ENCODE assay signal across 26 mouse cellular contexts in the genomic region with DNA sequence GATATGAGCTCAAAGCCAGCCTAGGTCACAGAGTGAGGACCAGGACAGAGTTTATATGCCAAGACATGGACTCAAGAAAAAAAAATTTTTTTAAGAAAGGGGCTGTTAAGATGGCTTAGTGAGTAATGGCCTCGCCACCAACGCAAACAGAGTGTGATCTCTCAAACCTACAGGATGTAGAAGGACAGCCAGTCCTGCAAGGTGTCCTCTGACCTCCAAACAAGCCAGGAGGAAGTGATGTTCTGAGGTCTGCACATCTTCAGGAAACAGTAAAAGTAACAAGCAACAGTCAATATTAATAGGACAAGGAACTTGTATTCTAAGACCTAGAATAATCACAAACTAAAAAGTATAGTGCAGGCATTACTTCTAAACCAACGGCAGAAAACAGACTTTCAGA. TPM values are rescaled to one million over a fixed set of nuclear protein-coding genes. Genes with fewer than 3 reads are reported as not detected.
DNase-seq lines count a peak whose midpoint lies in the region; ATAC-seq and TF ChIP-seq lines count a peak whose summit lies in the region.
"Had no signal": no experiment of that assay in that cellular context is flagged by ENCODE, and none has a peak within 500 bp of the region (broad histone marks: within the 10 kb centered on the region; RNA-seq: fewer than 3 reads in every experiment).

No protein-coding gene starts in this region.

- H3K4me1 ChIP-seq in heart, embryonic 10.5 days = no peaks in the 10 kb centered on the region
- H3K4me1 ChIP-seq in liver, adult 2 months (ENCODE audit: control insufficient read depth, insufficient read depth, low read length) = peaks cover 6% of the 10 kb centered on the region; the same call in 1 of the 2 replicates
- H3K4me1 ChIP-seq: embryonic facial prominence, embryonic 13.5 days; forebrain, embryonic 12.5 days; heart, embryonic 13.5 days; lung, embryonic 15.5 days; midbrain, embryonic 13.5 days; neural tube, embryonic 12.5 days had no signal

- TF ChIP-seq POLR2A in liver, adult 2 months (IDR thresholded peaks at IDR 0.05; ENCODE audit: extremely low read depth, insufficient read depth, low read length) = no peak

- H3K9ac ChIP-seq in liver, adult 2 months (ENCODE audit: low read depth, low read length) = no peak overlapping the region
- H3K9ac ChIP-seq: embryonic facial prominence, embryonic 13.5 days; forebrain, embryonic 12.5 days; heart, embryonic 13.5 days; lung, embryonic 15.5 days; midbrain, embryonic 13.5 days; neural tube, embryonic 12.5 days had no signal

- 85% methylated on average over 3 of the region's 3 CpGs for WGBS in heart, embryonic 10.5 days
- WGBS in liver, adult 2 months = 71% methylated on average over 3 of the region's 3 CpGs

- DNase-seq in heart, adult 11 months = peak; percentile 78
- DNase-seq in heart, embryonic 10.5 days (ENCODE audit: low spot score) = no peak
- DNase-seq in liver, adult 2 months (ENCODE audit: extremely low read depth, low read depth, low spot score) = no peak
- DNase-seq in liver (no peak), 416B (ENCODE audit: low read depth) (peak; percentile 53)
- no peak for DNase-seq in gastrocnemius, postnatal 25 days
- DNase-seq in retina, postnatal 1 day = no peak
- DNase-seq: cerebellum, adult 2 months; cerebellum, postnatal 36 days; embryo, embryonic 11 days; heart, adult 18-20 months; heart, postnatal 14 days; kidney, adult 18-20 months; right cerebral cortex, postnatal 4 days; thymus, postnatal 14 days had no signal

- ATAC-seq in granulocyte monocyte progenitor cell, adult 5-6 weeks (replicated peaks; ENCODE audit: poor library complexity, severe bottlenecking) = 0 out of 2 replicates have a peak, but pooled peaks have one; percentile 15
- ATAC-seq: hindbrain, postnatal 0 days; midbrain, embryonic 13.5 days; Patski had no signal

- no peak overlapping the region for H3K4me3 ChIP-seq in heart, embryonic 10.5 days
- H3K4me3 ChIP-seq in liver, adult 2 months (ENCODE audit: insufficient read depth, low read depth, low read length) = no peak overlapping the region
- H3K4me3 ChIP-seq: embryonic facial prominence, embryonic 13.5 days; erythroblast, embryonic 14.5 days; forebrain, embryonic 12.5 days; heart, embryonic 13.5 days; left cerebral cortex, adult 2 months; lung, embryonic 15.5 days; midbrain, embryonic 13.5 days; neural tube, embryonic 12.5 days had no signal

- TF ChIP-seq CTCF in liver, adult 2 months (IDR thresholded peaks at IDR 0.05; ENCODE audit: low read depth, low read length) = no peak

- H3K27ac ChIP-seq in heart, embryonic 10.5 days = no peak overlapping the region
- peak overlapping the region; percentile 6; the same call in 1 of the 2 replicates for H3K27ac ChIP-seq in liver, adult 2 months (replicated peaks; ENCODE audit: insufficient read depth, low read depth, low read length)
- H3K27ac ChIP-seq: embryonic facial prominence, embryonic 13.5 days; forebrain, embryonic 12.5 days; heart, embryonic 13.5 days; hindbrain, postnatal 0 days; left cerebral cortex, adult 2 months; lung, embryonic 15.5 days; midbrain, embryonic 13.5 days; neural tube, embryonic 12.5 days had no signal

- H3K9me3 ChIP-seq in heart, embryonic 10.5 days = no peaks in the 10 kb centered on the region
- H3K9me3 ChIP-seq: forebrain, embryonic 12.5 days; lung, embryonic 15.5 days; neural tube, embryonic 12.5 days had no signal

- H3K79me2 ChIP-seq in liver, adult 2 months (ENCODE audit: control insufficient read depth, insufficient read depth, low read length) = peaks cover 25% of the 10 kb centered on the region

- H3K27me3 ChIP-seq in heart, embryonic 10.5 days (ENCODE audit: insufficient read depth, poor library complexity, severe bottlenecking) = no peaks in the 10 kb centered on the region
- no peaks in the 10 kb centered on the region for H3K27me3 ChIP-seq in liver, adult 2 months (ENCODE audit: control insufficient read depth, insufficient read depth, low read length)
- H3K27me3 ChIP-seq: embryonic facial prominence, embryonic 13.5 days; forebrain, embryonic 12.5 days; heart, embryonic 13.5 days; lung, embryonic 15.5 days; midbrain, embryonic 13.5 days; neural tube, embryonic 12.5 days; Patski had no signal

- H3K36me3 ChIP-seq in heart, embryonic 10.5 days = peaks cover 54% of the 10 kb centered on the region
- peaks cover 52% of the 10 kb centered on the region for H3K36me3 ChIP-seq in liver, adult 2 months (ENCODE audit: control insufficient read depth, insufficient read depth, low read length)

RNA-seq across cellular contexts. Expression of gene Fcho2, which starts 12.3 kb away (rescaled TPM):
- 26.7 and 30.2 TPM in 2 replicates for polyA plus RNA-seq in heart, embryonic 10.5 days (2016; fragmentation: Nextera tagmentation; extraction: Ambion mirVana)
- 21.6 and 23.2 TPM in 2 replicates for total RNA-seq in liver, adult 2 months (2014; rRNA removed)
- 4.1 and 5.8 TPM in 2 replicates for polyA plus RNA-seq in liver, adult 2 months (2012; rRNA removed)
- total RNA-seq in granulocyte monocyte progenitor cell, adult 5-6 weeks (2014; fragmentation: Nextera tagmentation) = 47.5 and 48.2 TPM in 2 replicates
- total RNA-seq in granulocyte monocyte progenitor cell, adult 5-6 weeks (2017) = 14.7 TPM in 2 replicates
- 10 to 100 TPM; 18.9 to 20.7 TPM for total RNA-seq in gastrocnemius, postnatal 25 days (2021)

Comparison
In these comparisons a context has a peak if more than half of its experiments do, and no peak if none do; other contexts are left out.
1. DNase-seq: peak in heart, adult 11 months (single experiment) and 416B (single experiment); none in heart, embryonic 10.5 days (single experiment), liver, adult 2 months (single experiment), liver (single experiment), gastrocnemius, postnatal 25 days (single experiment) and retina, postnatal 1 day (single experiment).